Mouse (Mus musculus) olfactory bulb, adult 2 months (tissue): Measurements from ENCODE around the gene Oaz3. TPM values are rescaled to one million over a fixed set of nuclear protein-coding genes. Genes with fewer than 3 reads are reported as not detected.

Experiments
- H3K27ac ChIP-seq: fragments of 200-500 bp; 2 replicates; pipeline ENCODE4 v1.5.1; 2012; ENCODE audit warnings: low read depth, low read length; ENCODE audit not compliant: insufficient read depth
- H3K4me1 ChIP-seq: fragments of 200-500 bp; 2 replicates; pipeline ENCODE4 v1.6.1; 2012; ENCODE audit warnings: low read length; ENCODE audit not compliant: control insufficient read depth, insufficient read depth
- H3K4me3 ChIP-seq: fragments of 200-500 bp; 2 replicates; pipeline ENCODE4 v1.5.1; 2012; ENCODE audit warnings: mild to moderate bottlenecking, low read depth, low read length, moderate library complexity; ENCODE audit not compliant: insufficient read depth
- CTCF ChIP-seq: fragments of 200-500 bp; IDR thresholded peaks from 2 replicates; pipeline ENCODE4 v1.5.1; 2012; ENCODE audit warnings: low read depth, mild to moderate bottlenecking, low read length, moderate library complexity; ENCODE audit not compliant: insufficient read depth
- POLR2A ChIP-seq: fragments of 200-500 bp; IDR thresholded peaks from 2 replicates; pipeline ENCODE4 v1.6.1; 2012; ENCODE audit warnings: mild to moderate bottlenecking, low read depth, low read length, moderate library complexity; ENCODE audit not compliant: insufficient read depth
- WGBS: fragments of 180-500 bp; shearing (Covaris S2); methylation state at CpG from one replicate; pipeline ENCODE4 v1.1.7; 2018; 5-methylcytosine and 5-hydroxymethylcytosine counted together
- polyA plus RNA-seq: library from polyadenylated mRNA; stranded (reverse); fragments of >200 nt; gene quantifications from 2 replicates; pipeline ENCODE4 v1.2.4, GENCODE M21; 2012; ENCODE audit warnings: low replicate concordance; ENCODE audit not compliant: missing spikeins, insufficient read depth, insufficient read length

Gene Oaz3
- polyA plus RNA-seq, 1 experiment = not detected

DNA sequence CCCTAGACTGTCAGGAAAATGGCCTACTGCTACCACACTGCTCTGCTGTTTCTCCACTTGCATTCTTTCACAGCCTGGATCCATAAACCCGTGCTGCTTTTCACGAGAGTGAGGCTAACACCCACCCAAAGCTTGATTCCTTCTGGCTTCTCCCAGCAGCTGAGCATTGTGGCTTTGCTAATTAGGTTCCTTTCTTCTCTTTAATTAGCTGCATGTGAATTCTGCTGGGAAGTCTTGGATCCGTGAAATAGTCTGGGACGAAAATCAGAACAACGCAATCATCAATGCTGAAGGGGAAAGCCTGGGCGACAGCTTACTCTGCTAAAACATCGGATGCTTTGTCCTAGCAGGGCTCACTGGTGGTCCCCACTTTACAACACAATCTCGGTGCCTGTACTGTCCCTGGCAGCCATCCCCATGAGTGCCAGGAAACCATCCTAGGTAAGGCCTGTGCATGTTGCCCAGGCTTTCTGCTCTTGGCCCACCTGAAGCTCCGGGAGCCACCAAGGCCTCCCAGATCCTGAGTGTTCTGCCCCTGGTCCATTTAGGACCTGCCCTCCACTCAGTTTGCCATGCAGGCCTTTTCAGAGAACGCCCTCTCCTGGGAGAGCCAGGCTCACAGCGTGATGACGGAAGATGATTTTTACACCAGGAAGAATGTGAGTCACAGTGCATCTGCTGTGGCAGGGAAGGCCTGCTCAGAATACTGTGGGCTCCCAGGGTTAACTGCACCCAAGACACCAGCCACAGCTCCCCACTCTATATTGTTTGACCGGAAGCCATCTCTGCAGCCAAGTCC, 22.1 kb upstream of the Oaz3 start:
- Histone ChIP-seq H3K4me3 (no peak overlapping the region), H3K27ac (peak overlapping the region; percentile 98), H3K4me1 (peaks cover 25% of the 10 kb centered on the region)
- 20% methylated on average over 13 of the region's 13 CpGs for WGBS
- TF ChIP-seq CTCF (no peak), POLR2A (no peak)

DNA sequence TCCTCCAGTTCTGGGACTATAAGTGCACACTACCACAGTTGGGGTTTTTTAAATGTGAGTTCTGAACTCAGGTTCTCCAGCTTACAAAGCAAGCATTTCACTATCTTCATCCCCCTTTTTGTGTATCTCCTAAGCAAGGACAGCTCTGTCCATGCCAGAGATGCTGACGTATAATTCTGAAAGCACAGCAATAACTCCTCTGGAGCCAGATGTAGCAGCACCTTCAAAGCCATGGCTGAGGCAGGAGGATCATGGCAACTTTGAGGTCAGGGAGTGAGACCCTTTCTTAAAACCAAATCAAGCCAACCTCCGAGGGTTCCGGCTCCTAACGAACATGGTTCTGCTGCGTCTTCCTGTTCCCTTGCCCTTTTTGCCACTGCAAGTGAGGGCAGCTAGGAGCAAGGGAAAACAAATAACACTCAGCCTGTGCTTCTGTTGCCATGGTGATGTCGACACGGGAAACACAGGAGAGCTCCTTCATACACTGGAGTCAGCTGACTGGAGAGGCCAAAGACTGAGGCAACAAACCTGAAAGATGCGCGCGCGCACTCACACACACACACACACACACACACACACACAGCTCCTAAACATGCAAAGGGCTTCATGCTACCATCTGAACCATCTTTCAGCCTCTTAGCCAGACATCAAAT, 20.3 kb upstream of the Oaz3 start:
- TF ChIP-seq POLR2A = no peak
- no peak for TF ChIP-seq CTCF
- Histone ChIP-seq H3K27ac (peak overlapping the region; percentile 87), H3K4me3 (no peak overlapping the region), H3K4me1 (peaks cover 25% of the 10 kb centered on the region)
- WGBS = 23% methylated on average over 11 of the region's 11 CpGs

DNA sequence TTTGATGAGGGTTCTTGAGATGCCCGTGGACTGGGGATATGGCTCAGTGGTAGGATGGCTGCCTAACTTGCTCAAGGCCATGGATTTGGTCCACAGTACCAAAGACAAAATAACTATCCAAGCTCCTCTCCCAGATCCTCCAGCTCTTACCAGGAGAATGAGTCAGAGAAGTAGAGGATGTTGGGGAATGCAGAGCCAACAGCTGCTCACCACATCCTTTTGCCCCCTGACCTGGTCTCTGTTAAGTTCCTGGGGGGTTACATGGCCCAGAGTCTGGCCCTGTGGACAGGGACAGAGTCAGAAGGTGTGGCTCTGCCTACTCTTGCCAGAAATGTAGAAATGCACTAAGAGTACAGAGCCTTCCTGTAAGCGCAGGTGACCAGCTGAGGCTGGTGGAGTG, 16.1 kb upstream of the Oaz3 start:
- H3K4me3 ChIP-seq = no peak overlapping the region
- no peak for TF ChIP-seq CTCF
- no peak for TF ChIP-seq POLR2A
- H3K4me1 ChIP-seq = peaks cover 13% of the 10 kb centered on the region
- WGBS = 94% methylated on average over 2 of the region's 2 CpGs
- H3K27ac ChIP-seq = no peak overlapping the region

DNA sequence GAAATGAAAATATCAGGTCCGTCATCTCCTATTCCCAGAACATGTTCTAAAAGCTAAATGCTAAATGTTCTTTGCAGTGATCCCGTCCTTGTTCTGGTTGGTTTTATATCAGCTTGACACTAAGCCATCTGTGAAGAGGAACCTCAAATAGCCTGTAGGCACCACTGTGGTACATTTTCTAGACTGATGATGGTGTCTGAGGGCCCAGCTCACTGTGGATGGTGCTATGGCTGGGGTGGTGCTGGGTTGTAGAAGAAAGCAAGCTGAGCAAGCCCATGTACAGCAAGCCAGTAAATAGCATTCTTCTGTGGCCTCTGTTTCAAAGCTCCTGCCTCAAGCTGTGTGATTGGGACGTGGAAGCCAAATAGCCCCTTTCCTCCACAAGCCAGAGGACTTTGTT, 13.3 kb upstream of the Oaz3 start:
- TF ChIP-seq POLR2A (no peak), CTCF (no peak)
- peaks cover 2% of the 10 kb centered on the region; the same call in 1 of the 2 replicates for H3K4me1 ChIP-seq
- H3K4me3 ChIP-seq = no peak overlapping the region
- no peak overlapping the region for H3K27ac ChIP-seq
- 60% methylated on average over 3 of the region's 3 CpGs for WGBS

DNA sequence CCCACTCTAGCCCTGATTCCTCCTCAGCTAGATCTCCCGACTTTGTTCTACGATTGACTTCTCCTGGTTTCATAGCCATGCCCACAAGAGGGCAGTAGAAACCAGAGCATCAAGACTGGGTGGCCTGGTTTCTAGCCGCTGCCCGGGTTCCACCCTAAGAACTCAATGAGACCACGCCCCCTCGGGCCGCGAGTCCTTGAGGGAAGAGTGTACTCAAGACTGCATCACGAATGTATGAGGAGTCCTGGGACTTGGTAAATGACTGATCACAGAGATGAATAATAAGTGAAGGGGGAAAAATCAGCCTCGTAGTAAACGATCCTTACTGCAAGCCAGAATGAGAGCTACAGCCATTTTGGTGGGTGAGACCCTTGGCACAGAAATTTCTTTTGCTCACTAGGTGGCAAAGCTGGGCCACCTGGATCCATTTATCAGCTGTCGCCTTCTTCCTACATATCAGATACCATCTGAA, 12.8 kb upstream of the Oaz3 start:
- TF ChIP-seq POLR2A = no peak
- TF ChIP-seq CTCF = peak; percentile 58
- Histone ChIP-seq H3K27ac (no peak overlapping the region), H3K4me3 (peak overlapping the region; percentile 32)

DNA sequence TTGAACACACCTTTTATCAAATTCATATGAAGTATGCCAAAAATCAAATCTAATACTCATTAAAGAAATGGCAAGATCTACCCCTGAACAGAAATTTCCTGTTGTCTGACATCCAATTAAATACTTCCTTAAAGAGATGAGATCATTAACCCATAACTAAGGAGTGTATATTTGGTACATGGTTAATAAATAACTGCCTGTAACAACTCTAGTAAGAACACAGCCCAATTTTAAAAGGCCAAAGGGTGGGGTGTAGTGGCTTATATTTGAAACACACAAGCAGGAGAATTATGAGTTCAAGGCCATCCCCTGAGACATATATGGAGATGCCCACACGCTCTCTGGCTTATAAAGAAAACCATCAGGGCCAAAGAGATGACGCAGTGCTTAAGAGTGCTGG, 5.7 kb upstream of the Oaz3 start:
- H3K27ac ChIP-seq = no peak overlapping the region
- H3K4me3 ChIP-seq = no peak overlapping the region
- H3K4me1 ChIP-seq = no peaks in the 10 kb centered on the region
- 93% methylated on average over 2 of the region's 2 CpGs for WGBS
- no peak for TF ChIP-seq CTCF
- no peak for TF ChIP-seq POLR2A

More for the DNA sequence above, 12.8 kb upstream of the Oaz3 start:
- H3K4me1 ChIP-seq = peaks cover 2% of the 10 kb centered on the region; the same call in 1 of the 2 replicates
- 2% methylated on average over 12 of the region's 12 CpGs for WGBS

GRCm38 (mm10) chr3:94442951-94443596, 641 bp downstream of the Oaz3 start, which contains the start of gene Mrpl9:
Mrpl9 (plus strand) TSS chr3:94443318.
- TF ChIP-seq CTCF (no peak), POLR2A (peak; percentile 94)
- Histone ChIP-seq H3K4me3 (peak within 1 kb of the TSS; percentile 91), H3K27ac (peak within 1 kb of the TSS; percentile 55; the same call in 1 of the 2 replicates), H3K4me1 (no peaks in the 10 kb centered on the region)
- under 1% methylated on average over 39 of the region's 39 CpGs for WGBS

DNA sequence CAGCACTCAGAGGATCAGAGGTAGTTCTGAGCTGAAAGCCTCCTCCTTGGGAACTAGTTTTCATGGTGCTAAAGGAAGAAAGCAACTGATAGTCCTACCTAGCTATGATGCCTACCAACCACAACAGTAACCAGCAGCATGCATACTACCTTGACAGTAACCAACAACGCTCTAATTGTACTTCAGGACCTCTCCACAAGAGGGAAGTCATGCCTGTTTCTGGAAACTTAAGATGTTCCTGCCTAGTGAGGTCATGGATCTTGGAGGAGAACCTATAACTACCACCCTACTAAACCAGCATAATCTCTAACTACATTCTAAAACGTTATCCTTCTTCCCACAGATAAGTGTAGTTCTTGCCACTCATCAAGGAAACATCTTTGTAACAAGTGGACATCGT, 2.5 kb downstream of the Oaz3 start:
- 37% methylated on average over 3 of the region's 3 CpGs for WGBS
- no peak for TF ChIP-seq CTCF
- TF ChIP-seq POLR2A = no peak
- Histone ChIP-seq H3K4me1 (no peaks in the 10 kb centered on the region), H3K27ac (no peak overlapping the region), H3K4me3 (no peak overlapping the region)
